Mouse (Mus musculus): ENCODE results near the gene Tnrc6c. TPM values are rescaled to one million over a fixed set of nuclear protein-coding genes. Genes with fewer than 3 reads are reported as not detected.

The Tnrc6c gene
- polyA plus RNA-seq, 1 experiment from 2014 or later = 2.4 TPM

DNA sequence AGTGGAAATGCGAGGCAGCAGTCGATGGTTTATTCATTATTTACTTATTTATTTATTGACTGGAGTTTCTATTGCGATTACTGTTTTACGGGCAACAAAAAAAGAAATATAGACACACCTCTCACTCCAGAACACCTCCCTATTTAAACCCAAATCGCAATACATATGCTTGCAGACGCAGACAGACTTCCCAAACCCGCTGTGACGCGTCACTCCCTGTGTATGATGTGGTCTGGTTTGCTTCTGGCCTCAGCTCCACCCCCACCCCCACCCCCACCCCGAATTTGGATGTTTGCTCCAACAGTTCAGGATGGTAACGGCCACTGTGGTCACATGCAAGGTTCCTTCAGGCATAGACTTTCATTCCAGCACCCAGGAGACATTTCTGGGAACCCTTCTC lies 15.3 kb upstream of the Tnrc6c start:
- no peak overlapping the region for H3K4me2 ChIP-seq
- H3K27ac ChIP-seq (replicated peaks) = no peak overlapping the region
- H3K4me3 ChIP-seq (replicated peaks) = no peak overlapping the region
- ATAC-seq (ENCODE audit: insufficient read depth) = no peak
- H3K9ac ChIP-seq = no peak overlapping the region
- H3K9me3 ChIP-seq (replicated peaks) = no peaks in the 10 kb centered on the region
- WGBS (ENCODE audit: insufficient replicate concordance) = 51% methylated on average over 11 of the region's 11 CpGs
- H3K4me1 ChIP-seq (replicated peaks) = no peaks in the 10 kb centered on the region
- peaks cover 48% of the 10 kb centered on the region for H3K27me3 ChIP-seq
- no peaks in the 10 kb centered on the region for H3K36me3 ChIP-seq (replicated peaks)

- H3K27ac ChIP-seq (replicated peaks) = no peak overlapping the region
- peaks cover 54% of the 10 kb centered on the region for H3K27me3 ChIP-seq
- no peaks in the 10 kb centered on the region for H3K36me3 ChIP-seq (replicated peaks)
- WGBS (ENCODE audit: insufficient replicate concordance) = 46% methylated on average over 7 of the region's 7 CpGs
- no peak overlapping the region for H3K4me3 ChIP-seq (replicated peaks)
- no peak overlapping the region for H3K4me2 ChIP-seq
- no peak overlapping the region for H3K9ac ChIP-seq
- H3K9me3 ChIP-seq (replicated peaks) = no peaks in the 10 kb centered on the region
- no peaks in the 10 kb centered on the region for H3K4me1 ChIP-seq (replicated peaks)
- ATAC-seq (ENCODE audit: insufficient read depth) = no peak
Measured at GRCm38 (mm10) chr11:117639331-117639970, 14.6 kb upstream of the Tnrc6c start.

- no peak for ATAC-seq (ENCODE audit: insufficient read depth)
Measured at GRCm38 (mm10) chr11:117642181-117642580, 11.9 kb upstream of the Tnrc6c start.

GRCm38 (mm10) chr11:117643240-117643639 lies 10.8 kb upstream of the Tnrc6c start:
- no peak overlapping the region for H3K9ac ChIP-seq
- WGBS (ENCODE audit: insufficient replicate concordance) = 67% methylated on average over 10 of the region's 10 CpGs
- H3K27ac ChIP-seq (replicated peaks) = no peak overlapping the region
- no peaks in the 10 kb centered on the region for H3K9me3 ChIP-seq (replicated peaks)
- ATAC-seq (ENCODE audit: insufficient read depth) = no peak
- no peak overlapping the region for H3K4me3 ChIP-seq (replicated peaks)
- H3K4me2 ChIP-seq = no peak overlapping the region
- H3K4me1 ChIP-seq (replicated peaks) = no peaks in the 10 kb centered on the region
- H3K36me3 ChIP-seq (replicated peaks) = no peaks in the 10 kb centered on the region
- peaks cover 57% of the 10 kb centered on the region for H3K27me3 ChIP-seq

More at GRCm38 (mm10) chr11:117642181-117642580, 11.9 kb upstream of the Tnrc6c start:
- WGBS (ENCODE audit: insufficient replicate concordance) = 68% methylated on average over 2 of the region's 2 CpGs
- no peak overlapping the region for H3K27ac ChIP-seq (replicated peaks)
- no peak overlapping the region for H3K4me3 ChIP-seq (replicated peaks)
- no peaks in the 10 kb centered on the region for H3K9me3 ChIP-seq (replicated peaks)
- H3K27me3 ChIP-seq = peaks cover 56% of the 10 kb centered on the region
- H3K36me3 ChIP-seq (replicated peaks) = no peaks in the 10 kb centered on the region
- H3K9ac ChIP-seq = no peak overlapping the region
- no peaks in the 10 kb centered on the region for H3K4me1 ChIP-seq (replicated peaks)
- no peak overlapping the region for H3K4me2 ChIP-seq

GRCm38 (mm10) chr11:117646786-117647185 lies 7.3 kb upstream of the Tnrc6c start:
- ATAC-seq (ENCODE audit: insufficient read depth) = no peak
- peaks cover 71% of the 10 kb centered on the region for H3K27me3 ChIP-seq
- no peak overlapping the region for H3K27ac ChIP-seq (replicated peaks)
- no peak overlapping the region for H3K4me2 ChIP-seq
- WGBS (ENCODE audit: insufficient replicate concordance) = 58% methylated on average over 4 of the region's 4 CpGs
- no peaks in the 10 kb centered on the region for H3K36me3 ChIP-seq (replicated peaks)
- H3K4me1 ChIP-seq (replicated peaks) = no peaks in the 10 kb centered on the region
- H3K9ac ChIP-seq = no peak overlapping the region
- no peaks in the 10 kb centered on the region for H3K9me3 ChIP-seq (replicated peaks)
- no peak overlapping the region for H3K4me3 ChIP-seq (replicated peaks)

DNA sequence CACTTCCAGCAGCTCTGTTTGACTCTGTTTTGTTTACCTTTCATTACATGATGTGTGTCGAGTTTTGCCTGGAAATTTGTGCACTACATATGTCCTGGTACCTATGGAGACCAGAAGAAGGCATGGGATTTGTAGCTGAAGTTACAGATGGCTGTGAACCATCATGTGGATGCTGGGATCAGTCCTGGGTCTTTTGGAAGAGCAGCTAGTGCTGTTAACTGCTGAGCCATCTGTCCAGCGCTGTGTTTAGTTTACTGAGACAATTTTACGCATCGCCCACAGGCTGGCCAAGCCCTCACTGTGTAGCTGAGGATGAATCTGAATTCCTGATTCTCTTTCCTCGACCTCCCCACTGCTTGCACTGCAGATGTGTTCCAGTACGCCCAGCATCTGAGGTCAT lies 6.1 kb upstream of the Tnrc6c start:
- H3K9me3 ChIP-seq (replicated peaks) = no peaks in the 10 kb centered on the region
- H3K4me2 ChIP-seq = no peak overlapping the region
- H3K9ac ChIP-seq = no peak overlapping the region
- WGBS (ENCODE audit: insufficient replicate concordance) = 49% methylated on average over 6 of the region's 6 CpGs
- no peak overlapping the region for H3K27ac ChIP-seq (replicated peaks)
- H3K27me3 ChIP-seq = peaks cover 74% of the 10 kb centered on the region
- H3K4me3 ChIP-seq (replicated peaks) = no peak overlapping the region
- no peak for ATAC-seq (ENCODE audit: insufficient read depth)
- peaks cover under 1% of the 10 kb centered on the region for H3K4me1 ChIP-seq (replicated peaks)
- no peaks in the 10 kb centered on the region for H3K36me3 ChIP-seq (replicated peaks)

GRCm38 (mm10) chr11:117650721-117651644 lies 3.1 kb upstream of the Tnrc6c start:
- H3K27ac ChIP-seq (replicated peaks) = no peak overlapping the region
- 46% methylated on average over 13 of the region's 13 CpGs for WGBS (ENCODE audit: insufficient replicate concordance)

DNA sequence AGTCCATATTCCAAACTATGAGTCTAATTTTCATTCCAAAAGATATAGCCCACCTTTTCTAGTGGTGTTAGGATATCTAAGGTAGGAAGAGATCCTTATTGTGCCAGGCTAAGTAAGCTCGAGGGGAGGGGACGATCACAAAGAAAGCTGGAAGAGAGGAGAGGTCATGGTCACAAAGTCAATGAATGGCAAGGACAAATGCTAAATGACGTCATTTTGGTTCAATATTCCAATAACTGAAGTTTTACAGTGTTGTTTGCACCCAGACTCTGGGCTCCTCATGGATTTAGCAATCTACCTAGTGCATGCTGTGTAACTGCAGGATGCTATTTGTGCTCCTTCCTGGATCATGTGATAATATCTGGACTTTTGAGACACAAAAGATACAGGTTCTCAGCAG lies 1.2 kb upstream of the Tnrc6c start:
- H3K27me3 ChIP-seq = peaks cover 59% of the 10 kb centered on the region

More at GRCm38 (mm10) chr11:117650721-117651644, 3.1 kb upstream of the Tnrc6c start:
- no peaks in the 10 kb centered on the region for H3K36me3 ChIP-seq (replicated peaks)
- peaks cover 24% of the 10 kb centered on the region for H3K4me1 ChIP-seq (replicated peaks)
- no peak overlapping the region for H3K4me3 ChIP-seq (replicated peaks)
- H3K9ac ChIP-seq = no peak overlapping the region
- no peak for ATAC-seq (ENCODE audit: insufficient read depth)
- no peaks in the 10 kb centered on the region for H3K9me3 ChIP-seq (replicated peaks)
- H3K27me3 ChIP-seq = peaks cover 67% of the 10 kb centered on the region
- no peak overlapping the region for H3K4me2 ChIP-seq

GRCm38 (mm10) chr11:117654380-117654924 lies 363 bp downstream of the Tnrc6c start:
- H3K27ac ChIP-seq (replicated peaks) = peak overlapping the region; percentile 83
- ATAC-seq (ENCODE audit: insufficient read depth) = peak; percentile 92
- H3K36me3 ChIP-seq (replicated peaks) = no peaks in the 10 kb centered on the region
- WGBS (ENCODE audit: insufficient replicate concordance) = under 1% methylated on average over 57 of the region's 71 CpGs
- no peaks in the 10 kb centered on the region for H3K9me3 ChIP-seq (replicated peaks)
- peak overlapping the region; percentile 84 for H3K9ac ChIP-seq
- H3K4me2 ChIP-seq = peak overlapping the region; percentile 96
- peak overlapping the region; percentile 82 for H3K4me3 ChIP-seq (replicated peaks)
- H3K4me1 ChIP-seq (replicated peaks) = peaks cover 48% of the 10 kb centered on the region
- peaks cover 48% of the 10 kb centered on the region for H3K27me3 ChIP-seq

More for the DNA sequence above, 1.2 kb upstream of the Tnrc6c start:
- Histone ChIP-seq H3K9me3 (replicated peaks) (no peaks in the 10 kb centered on the region), H3K36me3 (replicated peaks) (no peaks in the 10 kb centered on the region), H3K4me2 (no peak overlapping the region), H3K4me1 (replicated peaks) (peaks cover 37% of the 10 kb centered on the region), H3K27ac (replicated peaks) (no peak overlapping the region), H3K9ac (no peak overlapping the region), H3K4me3 (replicated peaks) (peak overlapping the region; percentile 82; the same call in 1 of the 2 replicates)
- 50% methylated on average over 3 of the region's 3 CpGs for WGBS (ENCODE audit: insufficient replicate concordance)
- ATAC-seq (ENCODE audit: insufficient read depth) = no peak

DNA sequence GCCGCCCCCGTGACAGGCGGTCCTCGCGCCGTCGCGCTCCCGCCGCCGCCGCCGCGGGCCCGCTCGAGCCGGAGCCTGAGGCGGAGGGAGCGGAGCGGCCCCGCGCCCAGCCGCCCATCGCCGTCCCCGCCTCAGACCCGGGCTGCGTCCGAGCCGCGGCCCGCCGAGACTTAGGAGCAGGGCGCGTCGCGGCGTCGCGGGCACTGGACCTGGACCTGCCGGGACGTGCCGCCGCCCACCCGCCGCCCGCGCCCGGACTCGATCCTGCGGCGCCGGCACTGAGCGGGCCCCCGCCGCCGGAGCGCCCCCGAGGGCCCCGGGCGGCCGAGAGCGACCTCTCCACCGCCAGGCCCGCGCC lies 824 bp downstream of the Tnrc6c start:
- under 1% methylated on average over 66 of the region's 66 CpGs for WGBS (ENCODE audit: insufficient replicate concordance)
- Histone ChIP-seq H3K4me1 (replicated peaks) (peaks cover 48% of the 10 kb centered on the region), H3K4me2 (peak overlapping the region; percentile 96), H3K36me3 (replicated peaks) (no peaks in the 10 kb centered on the region), H3K27me3 (peaks cover 43% of the 10 kb centered on the region), H3K4me3 (replicated peaks) (peak overlapping the region; percentile 82), H3K9ac (peak overlapping the region; percentile 84), H3K9me3 (replicated peaks) (no peaks in the 10 kb centered on the region), H3K27ac (replicated peaks) (peak overlapping the region; percentile 83)
- peak; percentile 48 for ATAC-seq (ENCODE audit: insufficient read depth)
